Mouse (Mus musculus) thymus, postnatal 10 days (tissue): Measurements from ENCODE around the gene Sdf4.
A peak's percentile ranks its signal among the peaks of the same experiment; 100 is the strongest.

Experiments
- DNase-seq, 2 experiments: peaks; one replicate each; pipeline ENCODE4 v3.0.0; 2021; ENCODE audit warnings: low spot score in 2 of 2

The Sdf4 gene

GRCm38 (mm10) chr4:155992241-155992905, at the start of gene Sdf4, which contains the start of gene B3galt6:
TSS of gene Sdf4 (plus strand) at chr4:155992872.
TSS of gene B3galt6 (minus strand) at chr4:155992649.
- peak in 1 of 2 experiments; percentile 77 for DNase-seq

- DNase-seq, result peak in 1 of 2 experiments; percentile 19
Measured at GRCm38 (mm10) chr4:155943049-155943452, 49.6 kb upstream of the Sdf4 start.

GRCm38 (mm10) chr4:155943534-155944249, 49.0 kb upstream of the Sdf4 start, which contains the start of gene Ube2j2:
TSS of gene Ube2j2 (plus strand) at chr4:155943831.
- DNase-seq, result peak; percentile 83 to 91

- no peak for DNase-seq
Measured at GRCm38 (mm10) chr4:155944271-155944670, 48.4 kb upstream of the Sdf4 start.

- DNase-seq, result no peak
Measured at GRCm38 (mm10) chr4:155947094-155947493, 45.6 kb upstream of the Sdf4 start.

GRCm38 (mm10) chr4:155955491-155955890, 37.2 kb upstream of the Sdf4 start:
- DNase-seq, result no peak

- DNase-seq, result peak; percentile 56 to 77
Measured at GRCm38 (mm10) chr4:155959275-155959674, 33.4 kb upstream of the Sdf4 start.

- no peak for DNase-seq
Measured at GRCm38 (mm10) chr4:155962167-155962971, 30.3 kb upstream of the Sdf4 start, which contains the start of gene C1qtnf12. TSS of gene C1qtnf12 (plus strand) at chr4:155962318.

GRCm38 (mm10) chr4:155963106-155963505, 29.6 kb upstream of the Sdf4 start:
- no peak for DNase-seq

- DNase-seq, result no peak
Measured at GRCm38 (mm10) chr4:155964396-155964795, 28.3 kb upstream of the Sdf4 start.

- DNase-seq, result no peak
Measured at GRCm38 (mm10) chr4:155969043-155969653, 23.5 kb upstream of the Sdf4 start.

GRCm38 (mm10) chr4:155970286-155970685, 22.4 kb upstream of the Sdf4 start:
- no peak for DNase-seq

- DNase-seq, result no peak
Measured at GRCm38 (mm10) chr4:155972651-155973050, 20.0 kb upstream of the Sdf4 start.

- DNase-seq, result no peak
Measured at GRCm38 (mm10) chr4:155973239-155973638, 19.4 kb upstream of the Sdf4 start.

- no peak for DNase-seq
Measured at GRCm38 (mm10) chr4:155981436-155982082, 11.1 kb upstream of the Sdf4 start.

- no peak for DNase-seq
Measured at GRCm38 (mm10) chr4:155983788-155984187, 8.9 kb upstream of the Sdf4 start.

GRCm38 (mm10) chr4:155991211-155991907, 1.3 kb upstream of the Sdf4 start:
- DNase-seq, result peak in 1 of 2 experiments; percentile 22

- DNase-seq, result peak in 1 of 2 experiments; percentile 42
Measured at GRCm38 (mm10) chr4:155991908-155992230, 803 bp upstream of the Sdf4 start.

- peak; percentile 95 to 96 for DNase-seq
Measured at GRCm38 (mm10) chr4:155992906-155993547, 355 bp downstream of the Sdf4 start.

GRCm38 (mm10) chr4:155993606-155994005, 934 bp downstream of the Sdf4 start:
- DNase-seq, result no peak
